ENCODE assay signal across 30 mouse cellular contexts in genomic region chrX:140432786-140433185, GRCm38 (mm10). TPM values are rescaled to one million over a fixed set of nuclear protein-coding genes. Genes with fewer than 3 reads are reported as not detected.
DNase-seq lines count a peak whose midpoint lies in the region; ATAC-seq and TF ChIP-seq lines count a peak whose summit lies in the region.
"Had no signal": no experiment of that assay in that cellular context is flagged by ENCODE, and none has a peak within 500 bp of the region (broad histone marks: within the 10 kb centered on the region; RNA-seq: fewer than 3 reads in every experiment).

No protein-coding gene starts in this region.

- DNase-seq in cerebellum, adult 11-12 months, result peak; percentile 12
- DNase-seq in cerebellum, adult 8-10 months, result no peak
- DNase-seq in heart, adult 18-20 months, result no peak
- no peak for DNase-seq in heart, postnatal 0 days (ENCODE audit: low spot score)
- DNase-seq in heart, embryonic 10.5 days (ENCODE audit: low spot score), result no peak
- peak; percentile 17 to 28 for DNase-seq in cerebellum, postnatal 25 days
- no peak for DNase-seq in kidney, adult 18-20 months
- DNase-seq: adrenal gland, postnatal 14 days; gastrocnemius, adult 2 months; gastrocnemius, postnatal 36 days; heart, adult 2 months; liver, postnatal 0 days; lung, postnatal 36 days; right cerebral cortex, adult 18-20 months; spleen, adult 18-20 months; thymus, adult 2 months; thymus, postnatal 36 days had no signal

- no peak for ATAC-seq in heart, embryonic 12.5 days (ENCODE audit: insufficient number of reproducible peaks, low FRiP score)
- ATAC-seq in heart, postnatal 0 days (ENCODE audit: insufficient read depth, low read depth), result no peak
- ATAC-seq: forebrain, embryonic 16.5 days; intestine, postnatal 0 days; liver, embryonic 12.5 days; liver, postnatal 0 days; midbrain, embryonic 16.5 days had no signal

- no peak for TF ChIP-seq CTCF in heart, postnatal 0 days (IDR thresholded peaks at IDR 0.05; ENCODE audit: low read depth)

- no peaks in the 10 kb centered on the region for H3K4me1 ChIP-seq in heart, embryonic 12.5 days (replicated peaks)
- H3K4me1 ChIP-seq in heart, postnatal 0 days (ENCODE audit: control insufficient read depth, insufficient read depth), result no peaks in the 10 kb centered on the region
- H3K4me1 ChIP-seq in heart, embryonic 10.5 days, result 0 out of 2 replicates have a peak, but pooled peaks cover 3% of the 10 kb centered on the region
- H3K4me1 ChIP-seq: embryonic facial prominence, embryonic 13.5 days; forebrain, embryonic 10.5 days; kidney, embryonic 15.5 days; liver, embryonic 12.5 days had no signal

- H3K9me3 ChIP-seq in heart, embryonic 12.5 days (replicated peaks), result no peaks in the 10 kb centered on the region
- no peaks in the 10 kb centered on the region for H3K9me3 ChIP-seq in heart, postnatal 0 days (replicated peaks; ENCODE audit: control insufficient read depth, low read length)
- no peaks in the 10 kb centered on the region for H3K9me3 ChIP-seq in heart, embryonic 10.5 days
- H3K9me3 ChIP-seq: embryonic facial prominence, embryonic 13.5 days; forebrain, embryonic 10.5 days; kidney, embryonic 15.5 days; liver, embryonic 12.5 days had no signal

- no peak overlapping the region for H3K27ac ChIP-seq in heart, embryonic 12.5 days (ENCODE audit: poor library complexity, severe bottlenecking)
- H3K27ac ChIP-seq in heart, postnatal 0 days (ENCODE audit: low read depth), result no peak overlapping the region
- no peak overlapping the region for H3K27ac ChIP-seq in heart, embryonic 10.5 days
- H3K27ac ChIP-seq: embryonic facial prominence, embryonic 13.5 days; forebrain, embryonic 10.5 days; gastrocnemius, adult 2 months; heart, adult 2 months; hindbrain, embryonic 14.5 days; kidney, embryonic 15.5 days; layer of hippocampus, adult 2 months; left cerebral cortex, adult 2 months; liver, embryonic 12.5 days had no signal

- H3K36me3 ChIP-seq in heart, embryonic 12.5 days, result no peaks in the 10 kb centered on the region
- no peaks in the 10 kb centered on the region for H3K36me3 ChIP-seq in heart, postnatal 0 days (replicated peaks; ENCODE audit: control insufficient read depth, insufficient read depth, low read length)
- no peaks in the 10 kb centered on the region for H3K36me3 ChIP-seq in heart, embryonic 10.5 days
- H3K36me3 ChIP-seq: embryonic facial prominence, embryonic 13.5 days; forebrain, embryonic 10.5 days; kidney, embryonic 15.5 days; liver, embryonic 12.5 days had no signal

- TF ChIP-seq EP300 in heart, postnatal 0 days (IDR thresholded peaks at IDR 0.05; ENCODE audit: low read depth), result no peak

- peaks cover 41% of the 10 kb centered on the region for H3K27me3 ChIP-seq in heart, embryonic 12.5 days (replicated peaks)
- H3K27me3 ChIP-seq in heart, postnatal 0 days (ENCODE audit: control insufficient read depth, insufficient read depth, low read length), result no peaks in the 10 kb centered on the region
- H3K27me3 ChIP-seq in heart, embryonic 10.5 days (ENCODE audit: insufficient read depth, poor library complexity, severe bottlenecking), result peaks cover 44% of the 10 kb centered on the region
- H3K27me3 ChIP-seq: CH12.LX had no signal

- H3K4me2 ChIP-seq in heart, embryonic 12.5 days, result peak overlapping the region; percentile 36; the same call in 1 of the 2 replicates
- H3K4me2 ChIP-seq in heart, postnatal 0 days (ENCODE audit: low read depth, low read length), result peak overlapping the region; percentile 4; the same call in 1 of the 2 replicates
- H3K4me2 ChIP-seq: embryonic facial prominence, embryonic 13.5 days; hindbrain, embryonic 14.5 days; kidney, embryonic 15.5 days; liver, embryonic 12.5 days; midbrain, embryonic 11.5 days had no signal

- 75% methylated on average over 11 of the region's 11 CpGs for WGBS in heart, embryonic 12.5 days
- WGBS in heart, postnatal 0 days, result 69% methylated on average over 11 of the region's 11 CpGs
- 84% methylated on average over 11 of the region's 11 CpGs for whole genome bisulfite sequencing in heart, embryonic 10.5 days

- H3K9ac ChIP-seq in heart, embryonic 12.5 days, result no peak overlapping the region
- H3K9ac ChIP-seq in heart, postnatal 0 days (replicated peaks; ENCODE audit: low read depth, low read length), result no peak overlapping the region
- H3K9ac ChIP-seq: embryonic facial prominence, embryonic 13.5 days; hindbrain, embryonic 14.5 days; kidney, embryonic 15.5 days; liver, embryonic 12.5 days; liver, postnatal 0 days had no signal

- no peak overlapping the region for H3K4me3 ChIP-seq in heart, embryonic 12.5 days
- H3K4me3 ChIP-seq in heart, postnatal 0 days (ENCODE audit: low read depth, low read length), result no peak overlapping the region
- H3K4me3 ChIP-seq in heart, embryonic 10.5 days, result no peak overlapping the region
- H3K4me3 ChIP-seq: embryonic facial prominence, embryonic 13.5 days; forebrain, embryonic 10.5 days; gastrocnemius, adult 2 months; heart, adult 2 months; kidney, embryonic 15.5 days; layer of hippocampus, adult 2 months; left cerebral cortex, adult 2 months; liver, embryonic 12.5 days had no signal

RNA-seq across cellular contexts. Expression of gene Prps1, which starts 23.6 kb away (rescaled TPM):
- polyA plus RNA-seq in heart, embryonic 12.5 days (2016; fragmentation: Nextera tagmentation; extraction: Ambion mirVana), result 61.7 and 68.5 TPM in 2 replicates
- total RNA-seq in heart, adult 18-20 months (2021), result 10 to 100 TPM; 27.6 to 28.7 TPM
- 24.1 and 28.8 TPM in 2 replicates for total RNA-seq in heart, postnatal 0 days (2014; rRNA removed; ENCODE audit: low replicate concordance)
- polyA plus RNA-seq in heart, postnatal 0 days (2015; fragmentation: Nextera tagmentation; extraction: Ambion mirVana), result 27.3 and 28.9 TPM in 2 replicates
- 61.1 and 74.9 TPM in 2 replicates for polyA plus RNA-seq in heart, embryonic 10.5 days (2016; fragmentation: Nextera tagmentation; extraction: Ambion mirVana)

Comparison
In these comparisons a context has a peak if more than half of its experiments do, and no peak if none do; other contexts are left out.
1. DNase-seq: peak in cerebellum, adult 11-12 months (single experiment) and cerebellum, postnatal 25 days (2 of 2); none in cerebellum, adult 8-10 months (single experiment), heart, adult 18-20 months (0 of 2), heart, postnatal 0 days (single experiment), heart, embryonic 10.5 days (single experiment) and kidney, adult 18-20 months (single experiment).